Mouse (Mus musculus) liver, embryonic 12.5 days (tissue): ENCODE measurements around the gene Cdk15. TPM values are rescaled to one million over a fixed set of nuclear protein-coding genes. Genes with fewer than 3 reads are reported as not detected.

Experiments used
- ATAC-seq: fragments of 200-750 bp; cut with Nextera tagmentation; 2 replicates; pipeline ENCODE4 v1.8.0; 2017; ENCODE audit warnings: moderate number of reproducible peaks, mild to moderate bottlenecking, moderate library complexity
- H3K27ac ChIP-seq: fragments of 300-500 bp; sonication (generic); 2 replicates; pipeline ENCODE4 v1.5.1; 2016; ENCODE audit warnings: mild to moderate bottlenecking
- H3K27me3 ChIP-seq: fragments of 300-500 bp; sonication (generic); replicated peaks from 2 replicates; pipeline ENCODE4 v1.6.1; 2016; ENCODE audit warnings: mild to moderate bottlenecking, moderate library complexity
- H3K36me3 ChIP-seq: fragments of 300-500 bp; sonication (generic); 2 replicates; pipeline ENCODE4 v1.6.1; 2016; ENCODE audit warnings: mild to moderate bottlenecking, moderate library complexity
- H3K4me1 ChIP-seq: fragments of 300-500 bp; sonication (generic); 2 replicates; pipeline ENCODE4 v1.6.1; 2016
- H3K4me2 ChIP-seq: fragments of 300-500 bp; sonication (generic); 2 replicates; pipeline ENCODE4 v1.6.1; 2016; ENCODE audit warnings: mild to moderate bottlenecking, moderate library complexity
- H3K4me3 ChIP-seq: fragments of 300-500 bp; sonication (generic); 2 replicates; pipeline ENCODE4 v1.5.1; 2016; ENCODE audit warnings: mild to moderate bottlenecking, moderate library complexity
- H3K9ac ChIP-seq: fragments of 300-500 bp; sonication (generic); 2 replicates; pipeline ENCODE4 v1.6.1; 2016; ENCODE audit warnings: mild to moderate bottlenecking, moderate library complexity
- H3K9me3 ChIP-seq: fragments of 300-500 bp; sonication (generic); replicated peaks from 2 replicates; pipeline ENCODE4 v1.6.1; 2016; ENCODE audit warnings: mild to moderate bottlenecking, moderate library complexity
- WGBS: fragments of 180-500 bp; shearing (Covaris S2); methylation state at CpG from one replicate; pipeline ENCODE4 v1.1.7; 2016; ENCODE audit not compliant: insufficient replicate concordance; 5-methylcytosine and 5-hydroxymethylcytosine counted together
- polyA plus RNA-seq: library from polyadenylated mRNA; unstranded; fragments of >200 nt; fragmentation: Nextera tagmentation; extraction: Ambion mirVana; gene quantifications from 2 replicates; pipeline ENCODE4 v1.2.1, GENCODE M21; 2016

The Cdk15 gene
- polyA plus RNA-seq, 1 experiment from 2014 or later = not detected

DNA sequence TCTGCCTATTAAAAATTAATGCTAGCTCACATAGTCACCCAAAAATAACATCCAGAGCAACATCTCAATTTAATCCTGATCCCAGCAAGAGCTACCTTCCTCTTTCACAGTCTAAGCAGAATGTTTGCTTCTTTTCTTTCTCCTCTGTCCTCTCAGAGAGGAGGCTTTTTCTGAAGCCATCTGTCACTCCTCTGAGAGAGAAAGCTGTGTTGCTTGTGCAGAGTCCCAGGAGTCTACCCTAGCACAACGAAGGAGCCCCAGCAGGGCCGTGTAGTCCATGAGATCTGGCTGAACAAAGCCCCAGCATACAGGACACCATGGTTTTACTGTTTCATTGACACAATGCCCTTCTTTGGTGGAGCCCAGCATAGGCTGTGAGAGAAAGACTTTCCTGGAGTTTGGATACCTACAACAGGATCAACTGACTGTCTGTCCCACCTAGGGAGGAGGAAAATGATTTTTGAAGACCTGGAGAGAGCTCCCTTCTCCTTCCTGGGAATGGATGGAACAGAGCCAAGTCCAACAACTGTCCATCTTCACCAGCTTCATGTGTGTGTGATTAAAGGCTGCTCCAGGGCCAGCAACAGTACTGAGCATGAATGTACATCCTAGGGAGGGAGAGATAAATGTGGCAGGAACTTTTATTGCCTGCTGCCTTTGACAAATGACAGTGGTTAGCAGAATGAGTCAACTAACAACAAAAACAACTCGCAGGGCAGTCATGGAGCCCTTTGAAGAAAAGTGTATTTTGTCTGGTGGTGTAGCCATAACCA, 131.0 kb downstream of the Cdk15 start:
- ATAC-seq = no peak
- H3K27ac ChIP-seq = no peak overlapping the region
- H3K4me2 ChIP-seq = no peak overlapping the region
- H3K9me3 ChIP-seq = no peaks in the 10 kb centered on the region
- WGBS = 58% methylated on average over 3 of the region's 3 CpGs
- H3K4me3 ChIP-seq = no peak overlapping the region
- no peaks in the 10 kb centered on the region for H3K27me3 ChIP-seq
- H3K4me1 ChIP-seq = peaks cover 8% of the 10 kb centered on the region; the same call in 1 of the 2 replicates
- no peaks in the 10 kb centered on the region for H3K36me3 ChIP-seq
- H3K9ac ChIP-seq = no peak overlapping the region

DNA sequence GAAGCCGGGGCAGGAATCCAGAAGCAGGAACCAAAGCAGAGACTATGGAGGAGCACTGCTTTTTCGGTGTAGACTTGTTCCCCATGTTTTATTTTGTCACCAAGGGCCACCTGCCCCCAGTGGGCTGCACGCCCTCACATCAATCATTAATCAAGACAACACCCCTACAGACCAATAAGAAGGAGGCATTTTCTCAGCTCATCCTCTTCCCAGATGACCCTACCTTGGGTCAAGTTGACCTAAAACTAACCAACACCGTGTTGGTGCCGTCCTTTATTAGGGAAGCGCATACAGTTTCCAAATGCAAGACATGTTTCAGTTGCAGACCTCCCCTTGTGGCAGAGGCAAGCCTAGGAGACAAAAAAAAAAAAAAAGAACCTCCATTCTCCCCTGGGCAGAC, 132.5 kb downstream of the Cdk15 start:
- no peaks in the 10 kb centered on the region for H3K27me3 ChIP-seq
- no peaks in the 10 kb centered on the region for H3K9me3 ChIP-seq
- ATAC-seq = no peak
- H3K4me3 ChIP-seq = no peak overlapping the region
- no peaks in the 10 kb centered on the region for H3K36me3 ChIP-seq
- H3K9ac ChIP-seq = no peak overlapping the region
- WGBS = 71% methylated on average over 6 of the region's 6 CpGs
- H3K27ac ChIP-seq = no peak overlapping the region
- no peak overlapping the region for H3K4me2 ChIP-seq
- H3K4me1 ChIP-seq = 0 out of 2 replicates have a peak, but pooled peaks cover 5% of the 10 kb centered on the region

DNA sequence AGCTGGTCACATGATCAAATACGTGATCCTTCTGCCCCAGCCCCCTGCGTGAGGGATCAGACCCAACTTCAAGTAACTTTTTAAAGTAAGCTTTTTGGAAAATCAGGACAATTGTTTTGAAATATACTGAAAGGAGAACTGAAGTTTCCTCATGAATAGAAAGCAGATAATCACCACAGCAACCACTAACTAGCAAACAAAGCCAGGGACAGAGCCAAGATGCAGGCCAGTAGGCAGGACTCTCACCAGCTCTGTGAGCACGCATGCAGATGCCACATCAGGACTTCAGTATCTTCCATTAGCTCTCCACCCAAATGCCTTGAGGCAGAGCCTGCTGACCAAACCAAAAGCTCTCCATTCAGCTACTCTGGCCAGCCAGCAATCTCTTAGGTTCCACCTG, 135.0 kb downstream of the Cdk15 start:
- no peak for ATAC-seq
- Histone ChIP-seq H3K27me3 (no peaks in the 10 kb centered on the region), H3K4me2 (no peak overlapping the region), H3K27ac (no peak overlapping the region), H3K36me3 (no peaks in the 10 kb centered on the region), H3K4me1 (0 out of 2 replicates have a peak, but pooled peaks cover 16% of the 10 kb centered on the region), H3K9ac (no peak overlapping the region), H3K9me3 (no peaks in the 10 kb centered on the region), H3K4me3 (no peak overlapping the region)
- 57% methylated on average over 3 of the region's 3 CpGs for WGBS

DNA sequence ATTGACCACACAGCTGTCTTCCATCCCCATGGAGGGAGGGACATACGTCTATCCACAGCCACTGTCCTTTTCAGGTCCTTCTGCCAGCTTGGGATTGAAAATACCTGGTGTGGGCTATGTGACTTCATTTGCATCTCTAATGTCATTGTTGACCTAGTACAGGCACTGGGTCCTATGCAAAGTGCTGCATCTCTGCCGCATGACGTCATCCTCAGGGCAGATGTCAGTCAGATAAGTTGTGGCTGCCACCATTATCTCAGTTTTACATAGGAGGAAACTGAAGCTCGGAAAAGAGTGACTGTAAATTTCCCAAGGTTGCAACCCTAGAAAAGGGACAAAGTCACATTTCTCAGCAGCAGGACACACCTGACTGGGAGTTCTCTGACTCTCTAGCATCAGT, 137.4 kb downstream of the Cdk15 start:
- no peak overlapping the region for H3K27ac ChIP-seq
- 0 out of 2 replicates have a peak, but pooled peaks cover 16% of the 10 kb centered on the region for H3K4me1 ChIP-seq
- WGBS = 49% methylated on average over 4 of the region's 4 CpGs
- no peak overlapping the region for H3K9ac ChIP-seq
- H3K9me3 ChIP-seq = no peaks in the 10 kb centered on the region
- H3K4me3 ChIP-seq = no peak overlapping the region
- no peaks in the 10 kb centered on the region for H3K36me3 ChIP-seq
- no peak overlapping the region for H3K4me2 ChIP-seq
- ATAC-seq = no peak
- H3K27me3 ChIP-seq = no peaks in the 10 kb centered on the region

DNA sequence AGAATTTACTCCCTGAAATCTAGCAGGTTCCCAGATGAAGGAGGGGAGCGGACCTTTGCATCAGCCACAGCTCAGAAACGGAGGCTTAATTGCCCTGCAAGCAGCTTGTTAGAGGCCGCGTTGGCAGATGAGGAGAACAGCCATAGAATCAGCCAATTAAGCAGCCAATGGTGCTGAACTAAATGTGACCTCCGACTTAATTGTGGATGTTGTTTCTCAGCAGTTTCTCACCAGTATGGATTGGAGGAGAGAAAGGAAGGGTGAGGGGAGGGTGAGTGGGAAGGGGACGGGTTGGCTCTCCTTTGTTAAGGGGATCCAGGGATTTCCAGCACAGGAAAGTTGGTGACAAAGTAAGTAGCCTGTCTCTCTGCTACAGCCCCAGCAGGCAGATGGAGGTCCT, 137.9 kb downstream of the Cdk15 start:
- Histone ChIP-seq H3K9ac (no peak overlapping the region), H3K4me3 (no peak overlapping the region), H3K36me3 (no peaks in the 10 kb centered on the region), H3K27ac (no peak overlapping the region), H3K9me3 (no peaks in the 10 kb centered on the region), H3K27me3 (no peaks in the 10 kb centered on the region), H3K4me1 (0 out of 2 replicates have a peak, but pooled peaks cover 16% of the 10 kb centered on the region), H3K4me2 (no peak overlapping the region)
- no peak for ATAC-seq
- 58% methylated on average over 6 of the region's 6 CpGs for WGBS

DNA sequence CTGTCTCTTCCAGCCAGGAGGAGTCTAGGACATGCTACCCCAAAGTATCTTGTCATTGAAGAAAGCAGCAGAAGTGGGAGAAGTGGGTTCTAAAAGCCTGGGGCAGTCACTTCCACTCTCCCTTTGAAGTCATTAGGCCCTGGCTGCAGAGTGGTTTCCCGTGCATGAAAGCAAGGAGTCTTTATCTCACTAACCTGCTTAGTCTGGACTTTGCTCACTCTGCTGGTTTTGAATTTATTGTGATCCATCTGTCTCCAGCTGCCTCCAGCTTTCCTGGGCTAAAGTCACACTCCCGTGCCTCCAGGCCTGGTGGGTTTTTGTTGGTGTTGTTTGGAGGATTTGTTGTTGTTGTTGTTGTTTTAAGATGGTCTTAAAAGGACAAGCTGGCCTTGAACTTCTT, 139.3 kb downstream of the Cdk15 start:
- no peak overlapping the region for H3K4me3 ChIP-seq

DNA sequence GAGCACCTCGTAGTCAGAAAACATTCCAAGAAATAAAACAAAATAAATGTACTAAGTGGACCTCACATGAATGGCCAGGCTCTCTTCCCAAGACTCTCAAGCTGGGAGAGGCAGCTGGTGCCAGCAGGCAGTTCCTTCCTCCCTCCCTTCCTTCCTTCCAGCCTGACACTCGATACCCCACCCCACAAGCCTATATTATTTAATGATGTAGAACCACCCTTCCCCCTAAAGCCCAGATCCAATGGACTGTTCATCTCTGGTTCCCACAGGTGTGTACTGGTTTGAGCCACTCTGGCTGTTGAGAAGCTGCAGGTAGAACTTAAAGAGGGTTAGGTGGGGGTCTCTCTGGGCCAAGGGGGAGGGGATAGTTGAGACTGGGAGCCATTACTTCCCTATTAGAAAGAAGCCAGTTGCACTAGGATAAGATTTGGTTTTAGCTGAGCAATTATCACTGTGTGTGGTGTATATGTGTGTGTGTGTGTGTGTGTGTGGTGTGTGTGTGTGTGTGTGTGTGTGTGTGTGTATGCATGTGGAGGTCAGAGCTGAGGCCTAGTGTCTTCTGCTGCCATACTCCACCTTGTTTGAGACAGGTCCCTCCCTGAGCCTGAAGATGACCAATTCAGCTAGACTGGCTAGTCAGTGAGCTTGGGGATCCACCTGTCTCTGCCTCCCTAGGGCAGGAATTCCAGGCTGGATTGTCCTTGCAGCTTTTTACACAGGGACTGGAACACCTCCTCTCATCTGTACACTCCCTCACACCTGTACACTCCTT, 143.0 kb downstream of the Cdk15 start:
- Histone ChIP-seq H3K4me3 (no peak overlapping the region), H3K27me3 (no peaks in the 10 kb centered on the region), H3K27ac (no peak overlapping the region), H3K4me1 (0 out of 2 replicates have a peak, but pooled peaks cover 9% of the 10 kb centered on the region), H3K9ac (no peak overlapping the region), H3K4me2 (no peak overlapping the region), H3K9me3 (no peaks in the 10 kb centered on the region), H3K36me3 (no peaks in the 10 kb centered on the region)
- 60% methylated on average over 2 of the region's 2 CpGs for WGBS
- ATAC-seq = no peak

More for the DNA sequence above, 139.3 kb downstream of the Cdk15 start:
- Histone ChIP-seq H3K9ac (no peak overlapping the region), H3K4me1 (0 out of 2 replicates have a peak, but pooled peaks cover 16% of the 10 kb centered on the region), H3K4me2 (no peak overlapping the region), H3K36me3 (no peaks in the 10 kb centered on the region), H3K9me3 (no peaks in the 10 kb centered on the region), H3K27ac (no peak overlapping the region), H3K27me3 (no peaks in the 10 kb centered on the region)
- no peak for ATAC-seq
- WGBS = 37% methylated on average over 2 of the region's 2 CpGs

DNA sequence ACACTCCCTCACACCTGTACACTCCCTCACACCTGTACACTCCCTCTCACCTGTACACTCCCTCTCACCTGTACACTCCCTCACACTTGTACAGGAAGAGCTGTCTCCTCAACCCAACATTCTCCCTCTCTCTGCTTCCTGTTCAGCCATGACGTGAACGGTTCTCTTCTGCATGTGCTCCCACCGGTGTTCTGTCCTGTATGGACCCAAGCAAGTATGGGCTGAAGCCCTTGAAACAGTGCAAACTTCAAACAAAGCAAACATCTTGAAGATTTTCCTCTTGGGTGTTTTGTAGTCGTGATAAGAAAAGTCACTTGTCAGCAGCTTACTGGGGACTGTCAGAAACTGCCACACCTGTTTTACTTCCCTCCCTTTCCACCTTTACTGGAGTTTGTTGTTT, 144.5 kb downstream of the Cdk15 start:
- no peak for ATAC-seq
- H3K4me1 ChIP-seq = no peaks in the 10 kb centered on the region
- WGBS = 58% methylated on average over 4 of the region's 4 CpGs
- H3K36me3 ChIP-seq = no peaks in the 10 kb centered on the region
- H3K9ac ChIP-seq = no peak overlapping the region
- H3K9me3 ChIP-seq = no peaks in the 10 kb centered on the region
- no peak overlapping the region for H3K4me3 ChIP-seq
- H3K27ac ChIP-seq = no peak overlapping the region
- no peak overlapping the region for H3K4me2 ChIP-seq
- H3K27me3 ChIP-seq = no peaks in the 10 kb centered on the region

Other genes starting within 250 kb of the Cdk15 start
- not detected in 2 replicates for gene C2cd6, start 162.0 kb upstream of the Cdk15 start, polyA plus RNA-seq
- 10.4 and 11.5 TPM in 2 replicates for gene Tmem237, start 136.5 kb upstream of the Cdk15 start, polyA plus RNA-seq
- 0.25 and 0.45 TPM in 2 replicates for gene Mpp4, start 93.5 kb upstream of the Cdk15 start, polyA plus RNA-seq
- gene Als2, start 19.7 kb upstream of the Cdk15 start, polyA plus RNA-seq = 9.6 and 10.3 TPM in 2 replicates
- 5.3 and 5.4 TPM in 2 replicates for gene Fzd7, start 225.5 kb downstream of the Cdk15 start, polyA plus RNA-seq